28 mouse cellular contexts compared by ENCODE assay signal in genomic region chr9:31371740-31372139, GRCm38 (mm10).
"Had no signal": no experiment of that assay in that cellular context is flagged by ENCODE, and none has a peak within 500 bp of the region (broad histone marks: within the 10 kb centered on the region; RNA-seq: fewer than 3 reads in every experiment).

No protein-coding gene starts in this region.

- H3K4me3 ChIP-seq: embryonic facial prominence, embryonic 10.5 days; embryonic facial prominence, embryonic 12.5 days; embryonic facial prominence, embryonic 13.5 days; embryonic facial prominence, embryonic 15.5 days; erythroblast, embryonic 14.5 days; forebrain, embryonic 10.5 days; forebrain, embryonic 12.5 days; forebrain, embryonic 13.5 days; forebrain, embryonic 15.5 days; gastrocnemius, adult 2 months had no signal

- H3K9me3 ChIP-seq: embryonic facial prominence, embryonic 12.5 days; embryonic facial prominence, embryonic 13.5 days; embryonic facial prominence, embryonic 15.5 days; forebrain, embryonic 13.5 days had no signal

- H3K27me3 ChIP-seq: embryonic facial prominence, embryonic 12.5 days; embryonic facial prominence, embryonic 13.5 days; embryonic facial prominence, embryonic 15.5 days; forebrain, embryonic 12.5 days; forebrain, embryonic 13.5 days; forebrain, embryonic 15.5 days had no signal

- H3K9ac ChIP-seq: embryonic facial prominence, embryonic 12.5 days; embryonic facial prominence, embryonic 13.5 days; embryonic facial prominence, embryonic 15.5 days; forebrain, embryonic 12.5 days; forebrain, embryonic 13.5 days; forebrain, embryonic 15.5 days; forebrain, postnatal 0 days had no signal

- H3K27ac ChIP-seq: embryonic facial prominence, embryonic 10.5 days; embryonic facial prominence, embryonic 12.5 days; embryonic facial prominence, embryonic 13.5 days; embryonic facial prominence, embryonic 15.5 days; forebrain, embryonic 10.5 days; forebrain, embryonic 12.5 days; forebrain, embryonic 13.5 days; forebrain, embryonic 15.5 days; gastrocnemius, adult 2 months had no signal

- ATAC-seq: forebrain, embryonic 13.5 days; forebrain, embryonic 14.5 days; forebrain, embryonic 15.5 days; forebrain, embryonic 16.5 days; forebrain, postnatal 0 days had no signal

- DNase-seq: cerebellum, adult 18-20 months; cerebellum, adult 2 months; cerebellum, adult 8-10 months; cerebellum, adult 9-10 months; cerebellum, adult 9-11 months; cerebellum, postnatal 10 days; cerebellum, postnatal 14 days; cerebellum, postnatal 25 days; cerebellum, postnatal 36 days; embryo, embryonic 11 days; forebrain, postnatal 0 days; gastrocnemius, adult 2 months; gastrocnemius, postnatal 10 days; gastrocnemius, postnatal 14 days; gastrocnemius, postnatal 25 days; gastrocnemius, postnatal 36 days; heart, adult 18-20 months had no signal

- H3K4me2 ChIP-seq: embryonic facial prominence, embryonic 12.5 days; embryonic facial prominence, embryonic 13.5 days; embryonic facial prominence, embryonic 15.5 days; forebrain, embryonic 12.5 days; forebrain, embryonic 13.5 days; forebrain, embryonic 15.5 days had no signal

- H3K4me1 ChIP-seq: embryonic facial prominence, embryonic 10.5 days; embryonic facial prominence, embryonic 12.5 days; embryonic facial prominence, embryonic 13.5 days; embryonic facial prominence, embryonic 15.5 days; forebrain, embryonic 10.5 days; forebrain, embryonic 12.5 days; forebrain, embryonic 13.5 days; forebrain, embryonic 15.5 days had no signal
